Mouse (Mus musculus) left cerebral cortex, adult 11 months (tissue): ENCODE data around the gene Cd81.

Source experiments
- DNase-seq: peaks from one replicate; pipeline ENCODE4 v3.0.0; 2022; ENCODE audit warnings: low spot score

Gene Cd81

DNA sequence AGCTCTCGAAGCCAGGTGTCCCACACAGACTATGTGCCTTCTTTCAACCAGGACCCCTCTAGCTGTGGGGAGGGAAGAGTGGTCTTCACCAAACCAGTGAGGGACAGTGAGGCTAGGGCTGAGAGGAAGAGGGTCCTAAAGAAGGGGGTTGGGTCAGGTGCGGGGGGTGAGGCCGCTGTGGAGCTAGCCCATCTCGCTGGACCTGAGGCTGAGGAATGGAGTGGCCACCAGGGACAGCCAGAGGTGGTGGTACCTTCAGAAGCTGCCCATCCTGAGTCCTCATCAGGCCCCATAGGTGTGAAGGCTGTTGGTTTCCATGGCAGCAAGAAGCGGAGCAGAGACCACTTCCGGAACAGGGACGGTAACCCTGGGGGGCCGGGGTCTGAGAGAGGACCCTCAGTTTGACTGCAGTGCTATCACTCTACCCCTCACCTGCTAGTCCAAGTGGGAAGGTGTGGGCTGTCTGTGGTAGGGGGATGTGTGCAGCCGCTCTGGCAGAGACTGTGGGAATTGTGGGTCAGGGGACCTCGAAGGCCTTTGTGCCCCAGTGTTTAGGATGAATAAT is 18.0 kb downstream of the Cd81 start:
- DNase-seq, result no peak

DNA sequence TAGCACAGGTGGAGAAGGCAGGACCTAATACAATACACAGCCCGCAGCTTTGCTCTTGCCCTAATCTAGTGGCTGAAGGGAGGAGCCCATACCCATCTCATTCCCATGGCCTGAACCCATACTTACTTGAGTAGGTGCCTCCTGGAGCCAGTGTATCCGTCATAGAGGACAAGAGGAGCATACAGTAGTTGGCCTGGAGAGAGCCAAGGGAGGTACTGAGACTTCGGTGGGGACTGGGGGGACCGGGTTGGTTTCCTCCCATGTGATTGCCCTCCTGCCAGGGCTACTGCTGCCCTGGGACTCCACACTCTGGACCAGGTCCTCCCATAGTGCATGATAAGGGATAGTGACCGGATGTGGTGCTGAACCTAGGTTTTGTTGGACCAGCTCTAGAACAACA is 20.1 kb downstream of the Cd81 start:
- no peak for DNase-seq

DNA sequence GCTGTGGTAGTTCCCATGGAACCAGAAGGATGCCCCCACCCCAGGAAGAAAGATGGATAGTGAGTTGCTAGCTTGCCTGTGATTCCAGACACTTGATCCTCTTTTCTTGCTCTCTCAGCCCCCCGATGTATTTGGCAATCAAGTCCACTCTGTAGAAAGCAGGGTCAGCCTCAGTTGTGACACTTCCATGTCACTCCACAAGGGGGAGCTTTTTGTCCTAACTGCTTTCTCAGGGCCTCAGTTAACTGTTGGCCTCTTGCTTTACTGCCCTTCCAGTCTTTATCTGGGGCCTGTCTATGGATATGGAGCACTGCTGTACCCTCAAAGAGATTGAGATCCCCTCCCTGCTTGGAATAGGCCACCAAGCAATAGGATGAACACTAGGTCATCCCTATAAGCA is 20.5 kb downstream of the Cd81 start:
- no peak for DNase-seq

DNA sequence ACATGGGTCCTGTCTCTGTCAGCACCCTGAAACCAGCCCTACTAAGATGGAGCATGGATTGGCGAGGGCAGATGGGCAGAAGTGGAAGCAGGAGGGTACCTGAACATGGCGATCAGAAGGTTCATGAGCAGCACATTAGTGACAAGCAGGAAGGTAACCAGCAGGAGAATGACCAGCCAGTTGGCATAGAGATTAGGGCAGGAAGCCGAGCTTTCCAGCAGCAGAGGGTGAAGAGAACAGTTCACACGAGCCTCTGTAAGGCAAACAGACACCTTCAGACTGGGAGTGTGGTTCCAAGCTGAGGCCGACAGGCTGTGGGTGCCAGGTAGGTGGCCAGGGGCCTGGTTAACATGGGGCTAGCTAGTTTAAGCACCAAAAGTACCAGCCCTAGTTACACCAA is 22.9 kb downstream of the Cd81 start:
- DNase-seq, result no peak

DNA sequence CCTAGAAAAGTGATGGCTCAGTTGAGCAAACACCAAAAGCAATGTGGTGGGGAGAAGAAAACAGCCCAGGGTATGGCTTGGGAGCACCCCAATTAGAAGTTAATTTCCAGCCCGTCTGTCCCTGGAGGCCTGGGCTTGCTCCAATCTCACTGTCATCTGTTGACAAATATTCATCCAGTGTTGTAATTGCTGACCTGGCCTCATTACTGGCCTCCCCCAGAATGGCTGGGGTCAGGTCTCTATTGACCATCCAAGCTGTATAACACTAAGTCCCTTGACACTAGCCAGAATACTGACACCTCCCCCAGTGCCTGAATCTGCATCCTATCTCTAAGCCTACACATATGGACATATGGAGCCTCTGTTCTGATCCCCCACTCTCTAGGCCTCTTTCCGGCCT is 24.8 kb downstream of the Cd81 start:
- DNase-seq, result no peak

DNA sequence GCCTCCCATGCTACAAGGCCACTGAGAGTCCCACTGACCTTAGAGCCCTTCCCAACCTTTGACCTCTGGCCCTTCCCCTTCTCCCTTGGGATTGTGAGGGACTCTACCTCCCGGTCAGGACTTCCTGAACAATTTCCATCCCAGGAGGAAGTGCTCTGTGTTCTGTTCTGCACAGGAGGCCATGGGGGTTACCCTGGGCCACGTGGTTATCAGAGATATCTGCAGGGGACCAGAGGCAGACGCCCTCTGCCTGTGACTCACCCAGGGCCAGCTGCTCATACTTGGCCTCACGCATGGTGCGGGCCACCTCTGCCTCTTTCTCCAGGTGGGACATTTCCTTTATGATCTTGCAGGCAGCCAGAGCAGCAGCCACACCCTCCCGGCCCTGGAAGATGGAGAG is 29.5 kb downstream of the Cd81 start:
- no peak for DNase-seq

DNA sequence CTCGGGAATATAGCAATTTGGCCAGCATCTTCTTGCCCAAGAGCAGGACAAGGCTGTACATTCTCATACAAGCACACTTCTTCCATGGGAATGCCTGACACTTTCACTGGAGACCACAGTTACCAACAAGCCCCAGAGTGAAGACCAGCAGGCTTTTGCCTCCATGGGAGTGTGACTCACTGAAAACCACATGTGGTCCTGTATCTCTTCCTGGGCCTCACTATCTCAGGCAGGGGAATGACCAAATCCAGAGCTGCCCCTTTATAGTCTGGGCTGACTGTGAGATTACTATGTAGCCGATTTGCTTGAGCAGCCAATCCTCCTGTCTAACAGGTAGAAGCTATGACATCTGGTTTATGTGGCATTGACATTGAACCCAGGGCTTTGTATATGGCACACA is 31.2 kb downstream of the Cd81 start:
- DNase-seq, result no peak

DNA sequence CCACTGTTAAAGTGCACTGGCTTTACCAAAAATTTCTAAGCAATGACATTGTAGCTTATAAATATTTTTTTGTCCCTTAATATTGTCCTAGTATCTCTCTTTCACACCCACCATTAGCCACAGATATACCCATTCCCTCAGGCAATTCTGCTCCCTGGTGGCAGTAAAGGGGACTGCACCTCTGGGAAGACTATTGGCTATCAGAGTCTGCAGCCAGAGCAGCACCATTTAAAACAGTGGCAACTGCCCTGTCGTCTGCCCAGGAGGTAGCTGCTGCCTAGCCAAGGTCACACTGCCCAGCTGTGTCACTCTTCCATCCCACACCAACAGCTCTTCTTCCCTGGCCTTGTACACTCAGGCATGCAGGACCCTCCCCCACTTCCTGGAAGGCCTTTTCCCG is 33.8 kb downstream of the Cd81 start:
- DNase-seq, result no peak

DNA sequence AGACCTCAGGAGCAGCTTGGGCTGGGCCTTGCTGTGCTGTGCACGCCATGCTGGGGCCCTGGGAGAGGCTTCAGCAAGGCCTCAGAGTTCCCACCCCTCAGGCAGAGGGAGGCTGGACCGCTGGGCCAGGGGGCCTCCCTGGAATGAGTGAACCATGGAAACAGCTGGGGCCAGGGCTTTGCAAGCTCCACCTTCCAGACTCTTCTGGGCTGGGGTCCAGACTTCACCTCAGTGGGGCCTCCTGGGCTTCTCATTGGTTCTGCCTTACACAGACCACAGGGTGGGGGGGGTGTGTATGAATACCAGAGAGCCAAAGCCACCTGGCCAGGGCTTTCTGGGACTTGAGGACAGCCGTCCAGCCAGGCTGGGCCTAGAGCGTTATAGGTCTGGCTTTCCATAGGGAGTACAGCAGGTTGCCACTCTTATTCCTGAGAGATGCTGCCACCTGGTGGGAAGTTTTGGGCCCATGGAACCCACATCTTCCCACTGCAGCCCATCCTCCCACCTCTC is 34.6 kb downstream of the Cd81 start:
- no peak for DNase-seq

DNA sequence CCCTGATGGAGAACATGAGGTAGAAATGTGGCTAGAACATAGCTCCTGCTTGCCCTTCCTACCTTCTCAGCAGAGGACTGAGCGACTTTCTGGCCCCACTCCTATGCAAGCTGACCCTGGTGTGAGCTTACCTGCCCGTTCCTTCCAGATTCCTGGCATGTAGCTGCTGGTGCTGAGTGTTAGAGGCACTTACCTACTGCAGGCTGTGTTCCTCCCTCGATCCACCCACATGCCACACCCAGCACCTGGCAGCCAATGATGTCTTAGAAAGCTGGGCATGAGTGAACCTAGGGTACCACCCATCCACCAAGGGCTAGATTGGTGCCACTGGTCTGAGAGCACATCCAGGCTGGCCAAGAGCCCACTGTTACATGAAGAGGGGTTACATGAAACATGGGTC is 41.3 kb downstream of the Cd81 start:
- DNase-seq, result no peak

DNA sequence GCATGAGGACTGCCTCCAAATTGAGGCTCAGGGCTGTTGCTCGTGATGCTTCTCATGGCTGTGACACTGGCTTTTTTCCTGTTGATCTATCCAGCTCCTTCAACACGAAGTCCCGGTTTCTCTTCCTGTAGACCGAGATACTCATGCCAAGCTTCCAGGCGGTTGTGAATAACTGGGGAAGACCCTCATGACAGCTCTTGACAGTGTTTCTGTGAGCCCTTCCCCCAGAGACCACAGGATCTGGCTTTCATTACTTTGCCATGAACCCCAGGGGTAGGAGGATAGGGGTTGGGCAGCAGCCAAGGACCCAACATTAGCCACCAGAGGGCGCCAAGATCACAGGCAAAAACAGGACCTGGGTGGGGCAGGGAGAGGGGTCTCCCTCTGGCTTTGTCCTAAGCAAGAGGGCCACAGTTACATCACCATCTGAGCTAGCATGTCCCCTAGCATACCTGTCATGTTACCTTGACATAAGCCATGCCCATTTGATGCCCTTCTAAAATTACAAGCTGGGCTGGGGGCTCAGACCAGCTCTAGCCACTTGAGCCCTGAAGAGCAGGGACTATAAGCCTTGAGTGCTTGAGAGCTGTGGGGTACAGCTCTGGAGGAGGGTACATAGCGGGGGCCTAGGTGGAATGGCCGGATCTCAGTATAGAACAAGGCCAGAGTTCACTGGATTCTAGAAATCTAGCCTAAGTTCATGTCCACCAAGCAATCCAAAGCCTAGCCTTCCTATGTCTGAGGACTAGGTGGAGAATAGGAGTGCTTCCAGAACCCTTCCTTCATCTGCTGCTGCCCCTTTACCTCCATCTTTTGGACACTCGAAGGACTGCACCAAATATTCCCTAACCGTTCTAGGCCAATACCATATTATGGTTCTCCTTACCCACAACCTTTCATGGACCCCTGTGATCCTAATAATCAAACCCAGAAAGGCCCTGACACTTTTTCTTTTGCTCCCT is 42.3 kb downstream of the Cd81 start, which contains the start of gene Trpm5:
TSS of gene Trpm5 (minus strand) at position 51 of the 962 bp plus-strand sequence.
- no peak for DNase-seq

DNA sequence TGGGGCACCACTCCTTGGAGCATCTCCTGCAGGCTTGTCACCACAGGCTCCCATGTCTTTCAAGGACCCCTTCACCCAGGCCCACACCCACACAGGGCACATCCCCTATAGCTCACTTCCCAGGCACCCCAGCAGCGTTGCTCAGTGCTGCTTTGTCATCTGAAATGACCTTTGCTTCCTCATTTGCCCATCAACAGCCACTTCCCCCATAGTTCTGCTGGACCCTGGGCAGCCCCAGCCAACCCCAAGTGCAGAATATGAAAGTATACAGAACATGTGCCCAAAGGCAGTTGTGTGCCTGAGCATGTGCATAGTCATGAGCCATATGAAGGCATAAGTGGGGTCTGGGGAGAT is 43.0 kb downstream of the Cd81 start:
- no peak for DNase-seq

DNA sequence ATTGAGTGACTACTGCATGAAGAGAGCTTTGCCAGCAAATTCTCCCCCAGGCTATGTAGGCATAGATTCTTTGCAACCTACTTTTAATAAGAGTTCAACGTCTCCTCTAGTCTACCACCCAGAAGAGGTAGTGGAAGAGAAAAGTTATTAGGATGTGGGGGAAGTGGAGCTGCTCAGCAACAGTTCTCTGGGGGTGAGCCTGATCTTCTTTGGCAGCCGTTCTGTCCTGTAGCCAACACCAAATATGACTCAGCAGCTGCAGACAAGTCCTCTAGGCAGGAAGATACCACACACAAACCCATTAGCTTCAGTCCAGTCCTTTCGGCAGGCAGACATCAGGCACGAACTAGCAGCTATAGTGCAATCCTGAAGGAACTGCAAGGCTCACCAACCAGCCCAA is 48.2 kb downstream of the Cd81 start:
- no peak for DNase-seq

DNA sequence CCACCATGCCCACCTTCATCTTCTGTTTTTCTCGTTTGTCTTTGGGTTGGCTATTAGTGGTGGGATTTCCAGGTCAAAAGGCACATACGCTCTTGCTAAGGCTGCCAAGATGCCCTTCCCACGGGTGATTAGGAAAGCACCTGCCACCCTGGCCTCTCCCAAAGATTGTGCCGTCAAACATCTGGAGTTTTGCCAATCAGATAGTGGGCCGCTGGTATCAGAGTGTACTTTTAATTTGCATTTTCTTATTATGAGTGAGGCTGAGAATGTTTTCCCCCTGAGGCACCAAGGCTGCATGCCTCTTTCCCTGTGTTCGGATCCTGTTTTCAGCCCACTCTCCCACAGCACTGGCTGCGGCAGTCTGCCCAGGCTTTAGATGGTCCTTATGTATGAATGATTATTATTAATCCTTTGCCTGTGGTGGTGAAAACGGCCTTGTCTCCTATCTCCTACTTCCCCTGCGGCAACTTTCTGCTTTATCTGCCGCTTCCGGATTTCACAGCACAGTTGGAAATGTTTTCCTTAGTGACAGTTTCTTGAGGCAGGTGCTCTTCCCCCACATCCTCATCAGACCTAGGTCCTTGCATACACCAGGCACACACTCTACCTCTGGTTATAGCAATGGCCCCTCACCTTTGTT is 52.8 kb downstream of the Cd81 start:
- no peak for DNase-seq

DNA sequence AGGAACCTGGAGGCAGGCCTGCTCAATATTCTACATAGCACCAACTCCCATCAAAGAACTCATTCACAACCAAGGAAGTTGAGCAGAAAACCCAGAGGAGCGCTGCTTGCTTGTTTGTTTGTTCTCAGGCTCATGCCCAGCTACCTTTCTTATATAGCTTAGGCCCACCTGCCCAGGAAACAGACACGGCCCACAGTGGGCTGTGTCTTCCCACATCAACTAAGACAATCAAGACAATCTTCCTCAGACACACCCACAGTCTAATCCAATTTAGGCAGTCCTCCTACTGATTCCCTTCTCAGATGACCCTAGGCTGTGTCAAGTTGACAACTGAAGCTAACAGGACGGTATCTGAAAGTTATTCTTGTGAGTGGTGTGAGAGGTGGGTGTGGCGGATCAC is 53.5 kb downstream of the Cd81 start, which contains the start of gene Kcnq1:
TSS of gene Kcnq1 (plus strand) at position 301 of the 400 bp plus-strand sequence.
- no peak for DNase-seq

DNA sequence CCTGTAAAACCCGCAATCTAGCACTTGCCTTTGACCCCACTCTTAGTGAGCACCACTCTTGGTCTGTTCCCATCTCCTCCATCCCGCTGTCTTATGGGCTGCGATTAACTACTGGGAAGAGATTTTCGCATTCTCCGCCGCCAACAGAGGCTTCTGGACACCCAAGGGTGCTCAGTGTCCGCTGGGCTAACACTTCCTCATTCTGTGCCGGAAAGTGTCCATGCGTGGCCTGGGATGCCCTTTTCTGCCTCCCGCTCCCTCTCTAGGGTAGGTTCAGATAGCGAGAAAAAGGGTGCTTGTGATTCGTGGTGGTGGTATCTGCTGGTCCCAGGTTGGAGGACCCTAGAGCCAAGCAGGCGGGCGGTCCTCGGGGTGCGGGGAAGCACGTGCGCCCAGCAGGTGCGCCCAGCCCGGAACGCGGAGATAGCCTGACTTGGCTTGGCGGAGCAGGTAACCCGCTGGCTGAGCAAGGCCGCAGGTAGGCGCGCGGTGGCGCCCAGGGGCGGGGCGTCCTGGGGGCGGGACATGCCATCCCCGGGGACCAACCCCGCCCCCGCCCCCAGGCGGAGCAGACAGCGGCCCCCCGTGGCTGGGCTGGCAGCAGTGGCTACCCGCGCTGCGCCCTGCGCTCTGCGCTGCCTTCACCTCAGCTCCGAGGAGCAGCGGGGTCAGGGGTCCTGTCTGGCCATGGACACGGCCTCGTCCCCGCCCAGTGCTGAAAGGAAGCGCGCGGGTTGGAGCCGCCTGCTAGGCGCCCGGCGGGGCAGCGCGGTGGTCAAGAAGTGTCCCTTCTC is 54.3 kb downstream of the Cd81 start:
- no peak for DNase-seq

DNA sequence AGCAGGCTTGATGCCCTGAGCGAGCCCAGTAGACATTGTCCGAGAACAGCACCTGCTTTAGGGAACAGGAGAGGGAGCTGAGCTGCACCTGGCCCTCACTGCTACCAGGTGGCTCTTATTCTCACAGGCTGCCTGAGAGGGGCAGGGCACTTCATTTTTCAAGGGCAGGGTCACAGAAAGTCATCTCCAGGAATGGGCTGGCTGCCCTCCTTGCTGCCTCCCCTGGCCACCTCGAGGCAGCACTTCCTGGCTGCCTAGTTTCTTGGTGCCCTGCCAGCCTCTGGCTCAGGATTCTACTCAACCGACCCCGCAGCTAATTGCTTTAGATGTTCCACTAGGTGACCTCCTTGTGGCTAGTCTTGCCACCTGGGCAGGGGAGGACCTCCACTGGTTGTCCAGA is 55.7 kb downstream of the Cd81 start:
- no peak for DNase-seq

DNA sequence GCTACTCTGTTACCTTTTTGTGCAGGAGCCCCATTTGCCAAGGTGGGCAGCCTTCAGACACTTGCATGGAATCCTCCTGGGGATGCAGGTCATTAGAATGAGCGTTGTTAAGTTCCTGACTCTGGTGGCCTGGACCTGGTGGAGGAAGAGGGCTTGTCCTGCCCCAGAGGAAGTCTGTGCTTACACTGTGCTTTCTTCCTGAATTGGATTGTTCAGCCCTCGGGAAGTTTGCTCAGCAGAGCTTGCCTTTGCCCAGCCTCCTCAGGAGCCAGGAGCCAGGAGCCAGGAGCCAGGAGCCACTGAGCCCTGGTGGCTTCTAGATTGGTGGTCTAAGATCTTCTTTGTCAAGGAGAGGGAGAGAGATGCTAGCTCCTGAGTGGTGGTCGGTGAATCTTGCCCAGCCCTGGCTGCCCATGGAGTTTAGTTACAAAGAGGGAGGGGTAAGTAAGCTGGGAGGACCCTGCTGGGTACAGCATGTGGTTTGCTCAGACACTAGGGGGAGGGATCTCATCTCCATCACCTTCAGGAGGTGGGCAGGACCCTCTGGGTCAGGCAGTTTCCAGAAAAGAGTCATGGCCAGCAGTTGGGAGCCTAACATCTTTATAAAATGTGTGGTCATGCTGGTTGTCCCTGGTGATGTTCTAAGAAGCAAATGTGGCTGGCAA is 56.6 kb downstream of the Cd81 start:
- DNase-seq, result no peak

DNA sequence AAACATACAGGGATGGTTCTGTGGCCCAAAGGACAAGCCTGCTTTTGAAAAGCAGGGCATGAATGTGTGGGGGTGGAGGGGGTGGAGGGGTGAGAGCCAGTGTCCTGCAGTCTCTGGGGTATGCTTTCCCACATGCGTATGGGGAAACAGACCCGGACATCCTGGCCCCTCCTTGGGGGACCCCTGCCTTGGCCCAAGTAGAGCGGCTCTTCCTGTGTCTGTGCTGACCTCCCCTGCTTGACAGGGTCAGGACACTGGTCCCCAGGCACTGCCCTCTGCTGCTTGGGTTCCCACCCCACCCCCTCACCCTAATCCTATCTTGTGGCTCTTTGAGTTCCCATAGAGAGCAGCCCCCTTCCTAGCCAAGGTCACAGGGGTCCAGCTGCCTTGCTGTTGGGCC is 57.2 kb downstream of the Cd81 start:
- DNase-seq, result no peak

DNA sequence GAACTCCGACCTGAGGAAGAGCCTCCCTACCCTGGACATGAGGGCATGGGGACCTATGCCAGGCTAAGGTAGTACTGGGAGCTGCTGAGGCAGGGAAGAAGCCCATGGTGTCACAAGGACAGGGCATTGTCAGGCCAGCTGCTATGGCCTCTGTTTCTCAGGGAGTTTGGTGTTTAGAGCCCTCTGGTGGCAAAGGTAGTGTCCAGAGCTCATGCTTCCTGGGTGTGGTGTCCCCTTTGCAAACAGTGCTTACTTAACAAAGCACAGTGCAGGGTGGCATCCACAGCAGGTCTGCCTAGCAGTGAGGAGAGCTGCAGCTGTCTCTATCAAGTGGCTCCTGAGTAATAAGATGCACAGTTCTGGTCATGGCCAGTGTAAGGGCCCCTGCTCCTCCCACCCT is 58.3 kb downstream of the Cd81 start:
- DNase-seq, result no peak

DNA sequence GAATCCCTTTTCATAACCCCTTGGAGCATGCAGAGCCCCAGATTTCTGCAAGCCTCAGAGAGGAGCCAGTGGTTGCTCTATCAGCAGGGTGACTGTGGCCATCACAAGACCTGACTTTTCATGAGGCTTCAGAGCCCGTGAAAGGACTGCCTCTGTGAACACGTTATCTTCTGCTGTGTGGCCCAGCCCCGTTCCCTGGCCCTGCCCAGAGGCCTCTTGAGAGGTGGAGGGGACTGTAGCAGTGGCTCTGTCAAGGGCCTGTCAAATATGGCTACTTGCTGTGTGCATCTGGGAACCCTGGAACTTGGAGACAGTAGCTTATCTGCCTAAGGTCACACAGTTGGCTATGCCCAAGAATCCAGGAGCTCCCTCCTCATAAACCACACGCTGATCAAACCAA is 59.2 kb downstream of the Cd81 start:
- DNase-seq, result no peak

DNA sequence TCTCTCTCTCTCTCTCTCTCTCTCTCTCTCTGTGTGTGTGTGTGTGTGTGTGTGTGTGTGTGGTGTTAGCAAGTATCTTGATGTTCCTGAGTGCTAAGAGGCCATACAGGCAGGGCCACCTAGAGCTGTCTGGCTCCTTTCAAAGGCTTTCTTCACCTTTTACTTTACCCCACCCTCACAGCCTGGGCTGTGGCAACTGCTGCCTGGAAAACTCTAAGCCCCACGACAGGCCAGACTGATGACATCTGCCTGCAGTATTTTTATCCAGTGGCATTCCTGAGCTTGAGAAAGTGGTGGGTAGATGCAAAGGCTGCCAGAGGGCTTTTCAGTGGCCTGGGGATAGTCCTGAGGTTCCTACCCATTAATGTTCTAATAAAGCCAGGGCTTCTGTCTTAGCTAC is 59.9 kb downstream of the Cd81 start:
- no peak for DNase-seq
